Mouse (Mus musculus): Measurements from ENCODE around the gene 2310011J03Rik.

DNA sequence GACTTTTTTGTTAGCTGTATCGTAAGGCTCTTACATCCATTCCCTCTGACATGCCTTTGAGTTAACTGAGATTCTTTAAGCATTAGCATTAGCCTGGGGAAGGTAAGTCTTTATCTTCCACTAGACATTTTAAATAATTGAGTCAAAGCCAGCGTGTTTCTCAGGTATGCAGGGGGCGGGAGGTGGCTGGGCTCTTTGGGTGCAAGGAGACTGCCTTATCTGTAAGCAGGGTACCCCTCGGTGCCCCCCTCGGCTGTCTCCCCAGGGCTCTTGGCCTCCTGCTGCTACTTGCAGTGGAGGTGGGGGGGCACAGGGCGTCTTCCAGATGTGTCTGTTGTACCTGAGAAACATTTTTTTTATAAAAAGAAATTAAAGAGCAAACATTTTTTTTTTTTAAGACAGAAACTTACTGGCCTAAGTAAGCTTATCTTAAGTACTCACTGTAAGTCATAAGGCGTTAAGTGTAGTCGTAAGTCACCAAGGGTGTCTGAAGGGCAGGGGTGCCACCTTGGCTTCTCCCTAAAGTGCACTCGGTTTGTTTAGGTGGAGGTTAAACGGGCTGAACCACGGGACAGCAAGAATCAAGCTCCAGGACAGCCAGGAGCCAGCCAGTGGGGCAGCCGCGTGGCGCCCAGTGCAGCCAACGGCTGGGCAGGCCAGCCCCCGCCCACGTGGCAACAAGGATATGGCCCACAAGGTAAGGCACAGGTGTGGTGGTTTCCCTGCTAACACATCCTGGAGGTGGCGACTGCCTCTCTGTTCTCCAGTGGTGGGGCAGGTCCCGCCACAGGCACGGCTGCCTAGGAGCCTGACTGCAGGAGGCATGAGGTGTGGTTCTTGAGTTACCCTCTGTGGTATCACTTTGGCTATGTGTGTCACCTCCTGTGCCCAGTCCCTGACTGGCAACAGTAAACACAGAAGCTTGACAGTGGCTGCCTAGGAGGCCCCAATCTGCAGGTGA, 37.6 kb downstream of the 2310011J03Rik start:
- TF ChIP-seq CTCF (IDR thresholded peaks at IDR 0.05; ENCODE audit: low read depth, low read length) (no peak), POLR2A (IDR thresholded peaks at IDR 0.05; ENCODE audit: extremely low read depth, insufficient read depth, low read length) (no peak)

Data from liver, adult 2 months (tissue).